Mouse (Mus musculus): ENCODE results near the gene Cend1.

GRCm38 (mm10) chr7:141381068-141381835 lies 48.0 kb downstream of the Cend1 start:
- TF ChIP-seq CTCF (IDR thresholded peaks at IDR 0.05; ENCODE audit: extremely low read depth, insufficient read depth, low read length) (no peak), POLR2A (IDR thresholded peaks at IDR 0.05; ENCODE audit: extremely low read depth, insufficient read depth, low read length) (no peak)

Measured in cortical plate, adult 2 months (tissue).